Mouse (Mus musculus) cerebellum, adult 9-11 months (tissue): ENCODE measurements around the gene Tcf7l2.

Source experiments
- DNase-seq: peaks from one replicate; pipeline ENCODE4 v3.0.0; 2022

Tcf7l2 gene

GRCm38 (mm10) chr19:55795349-55795748 is 53.7 kb downstream of the Tcf7l2 start:
- DNase-seq = no peak

- DNase-seq = no peak
Observed at GRCm38 (mm10) chr19:55797834-55798233, 56.2 kb downstream of the Tcf7l2 start.

GRCm38 (mm10) chr19:55799411-55799810 is 57.8 kb downstream of the Tcf7l2 start:
- no peak for DNase-seq

- DNase-seq = no peak
Observed at GRCm38 (mm10) chr19:55800059-55800458, 58.4 kb downstream of the Tcf7l2 start.

- DNase-seq = no peak
Observed at GRCm38 (mm10) chr19:55803121-55803520, 61.5 kb downstream of the Tcf7l2 start.

GRCm38 (mm10) chr19:55803797-55804196 is 62.2 kb downstream of the Tcf7l2 start:
- no peak for DNase-seq

GRCm38 (mm10) chr19:55804795-55805194 is 63.2 kb downstream of the Tcf7l2 start:
- DNase-seq = no peak

- DNase-seq = peak; percentile 4
Observed at GRCm38 (mm10) chr19:55806434-55807193, 65.0 kb downstream of the Tcf7l2 start.

- DNase-seq = no peak
Observed at GRCm38 (mm10) chr19:55807194-55808053, 65.8 kb downstream of the Tcf7l2 start.

- no peak for DNase-seq
Observed at GRCm38 (mm10) chr19:55808304-55808703, 66.7 kb downstream of the Tcf7l2 start.

GRCm38 (mm10) chr19:55809539-55809938 is 67.9 kb downstream of the Tcf7l2 start:
- no peak for DNase-seq

- no peak for DNase-seq
Observed at GRCm38 (mm10) chr19:55812236-55812635, 70.6 kb downstream of the Tcf7l2 start.

- DNase-seq = no peak
Observed at GRCm38 (mm10) chr19:55815010-55815790, 73.6 kb downstream of the Tcf7l2 start.

- DNase-seq = no peak
Observed at GRCm38 (mm10) chr19:55816974-55817373, 75.4 kb downstream of the Tcf7l2 start.

- DNase-seq = no peak
Observed at GRCm38 (mm10) chr19:55820202-55820601, 78.6 kb downstream of the Tcf7l2 start.

- DNase-seq = no peak
Observed at GRCm38 (mm10) chr19:55825001-55825827, 83.6 kb downstream of the Tcf7l2 start.

- no peak for DNase-seq
Observed at GRCm38 (mm10) chr19:55825951-55826507, 84.4 kb downstream of the Tcf7l2 start.

- no peak for DNase-seq
Observed at GRCm38 (mm10) chr19:55827613-55828259, 86.1 kb downstream of the Tcf7l2 start.

GRCm38 (mm10) chr19:55830976-55831559 is 89.4 kb downstream of the Tcf7l2 start:
- DNase-seq = no peak

- DNase-seq = no peak
Observed at GRCm38 (mm10) chr19:55832122-55832521, 90.5 kb downstream of the Tcf7l2 start.

GRCm38 (mm10) chr19:55833807-55834385 is 92.3 kb downstream of the Tcf7l2 start:
- no peak for DNase-seq
